Mouse (Mus musculus): ENCODE data around the gene Arpc5l. TPM values are rescaled to one million over a fixed set of nuclear protein-coding genes. Genes with fewer than 3 reads are reported as not detected.

Gene Arpc5l
- polyA plus RNA-seq, 2 experiments: 29.8 to 54.1 TPM

DNA sequence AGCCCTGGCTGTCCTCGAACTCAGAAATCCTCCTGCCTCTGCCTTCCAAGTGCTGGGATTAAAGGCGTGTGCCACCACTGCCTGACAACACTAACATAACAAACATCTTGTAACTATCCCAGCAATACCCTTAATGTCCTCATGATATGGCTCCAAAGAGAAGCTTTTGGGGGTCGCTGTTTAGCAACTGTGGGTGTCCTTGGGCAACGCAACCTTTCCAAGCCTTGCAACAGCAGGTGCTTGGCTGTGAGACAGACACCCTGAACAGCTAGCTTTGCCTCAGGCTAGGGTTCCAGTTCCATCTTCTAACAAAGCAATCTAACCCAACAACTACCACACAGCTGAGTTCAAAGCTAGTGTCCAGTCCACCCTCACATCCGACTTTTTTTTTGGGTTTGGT lies 1.6 kb upstream of the Arpc5l start:
- H3K4me1 ChIP-seq (replicated peaks; ENCODE audit: control insufficient read depth in 2 of 2, insufficient read depth in 2 of 2, low read length in 1 of 2): peaks cover 23 to 37% of the 10 kb centered on the region in 2 experiments

DNA sequence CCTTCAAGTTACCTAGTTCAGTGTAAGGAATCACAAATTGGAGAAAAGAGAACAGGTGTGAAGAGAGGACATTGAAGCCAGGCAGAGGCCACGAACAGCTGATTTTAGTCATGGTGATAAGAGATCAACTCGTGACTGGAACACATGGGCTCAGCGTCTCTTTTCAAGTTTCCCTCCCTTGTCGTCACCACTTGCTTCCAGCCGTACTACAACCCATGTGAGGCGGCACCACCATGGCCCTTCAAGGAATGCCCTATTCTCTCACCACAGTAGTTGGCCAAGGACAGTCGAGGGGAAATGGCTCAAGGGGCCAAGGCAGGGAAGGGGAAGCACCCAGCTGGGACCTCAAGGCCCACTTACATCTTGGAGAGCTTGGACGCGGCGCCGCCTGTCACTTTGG lies 776 bp upstream of the Arpc5l start:
- peaks cover 35% of the 10 kb centered on the region for H3K36me3 ChIP-seq (replicated peaks; ENCODE audit: control insufficient read depth, insufficient read depth, low read depth)
- TF ChIP-seq CTCF (IDR thresholded peaks at IDR 0.05; ENCODE audit: low read depth) (no peak), EP300 (IDR thresholded peaks at IDR 0.05; ENCODE audit: low read depth) (no peak)
- H3K4me2 ChIP-seq (ENCODE audit: low read depth): peak overlapping the region; percentile 98
- peak in 2 of 3 experiments; percentile 46 to 49 for DNase-seq (ENCODE audit: low read depth in 3 of 3, low spot score in 3 of 3)
- peaks cover 29 to 44% of the 10 kb centered on the region in 2 experiments for H3K4me1 ChIP-seq (replicated peaks; ENCODE audit: control insufficient read depth in 2 of 2, insufficient read depth in 2 of 2, low read length in 1 of 2)
- no peaks in the 10 kb centered on the region for H3K9me3 ChIP-seq (ENCODE audit: control insufficient read depth, low read length)
- WGBS (ENCODE audit: insufficient replicate concordance): under 1% methylated on average over 11 of the region's 11 CpGs
- peak overlapping the region; percentile 55 for H3K27ac ChIP-seq
- no peaks in the 10 kb centered on the region for H3K27me3 ChIP-seq (ENCODE audit: control insufficient read depth, insufficient read depth, low read length)
- peak overlapping the region; percentile 87 for H3K9ac ChIP-seq (replicated peaks)
- H3K4me3 ChIP-seq (ENCODE audit: insufficient read depth in 1 of 2, low read depth in 2 of 2, low read length in 2 of 2): peak overlapping the region; percentile 91 to 95
- no peak for ATAC-seq (ENCODE audit: insufficient read depth)

More for the DNA sequence above, 1.6 kb upstream of the Arpc5l start:
- no peak for ATAC-seq (ENCODE audit: insufficient read depth)
- Histone ChIP-seq H3K9me3 (ENCODE audit: control insufficient read depth, low read length) (no peaks in the 10 kb centered on the region), H3K9ac (replicated peaks) (peak overlapping the region; percentile 87), H3K27me3 (ENCODE audit: control insufficient read depth, insufficient read depth, low read length) (no peaks in the 10 kb centered on the region), H3K36me3 (replicated peaks; ENCODE audit: control insufficient read depth, insufficient read depth, low read depth) (peaks cover 35% of the 10 kb centered on the region), H3K27ac (peak overlapping the region; percentile 42), H3K4me3 (ENCODE audit: insufficient read depth in 1 of 2, low read depth in 2 of 2, low read length in 2 of 2) (peak overlapping the region; percentile 91 to 95), H3K4me2 (ENCODE audit: low read depth) (peak overlapping the region; percentile 98)
- 24% methylated on average over 5 of the region's 5 CpGs for WGBS (ENCODE audit: insufficient replicate concordance)
- DNase-seq (ENCODE audit: low read depth in 3 of 3, low spot score in 3 of 3): no peak
- no peak for TF ChIP-seq EP300 (IDR thresholded peaks at IDR 0.05; ENCODE audit: low read depth)
- TF ChIP-seq CTCF (IDR thresholded peaks at IDR 0.05; ENCODE audit: low read depth): no peak

DNA sequence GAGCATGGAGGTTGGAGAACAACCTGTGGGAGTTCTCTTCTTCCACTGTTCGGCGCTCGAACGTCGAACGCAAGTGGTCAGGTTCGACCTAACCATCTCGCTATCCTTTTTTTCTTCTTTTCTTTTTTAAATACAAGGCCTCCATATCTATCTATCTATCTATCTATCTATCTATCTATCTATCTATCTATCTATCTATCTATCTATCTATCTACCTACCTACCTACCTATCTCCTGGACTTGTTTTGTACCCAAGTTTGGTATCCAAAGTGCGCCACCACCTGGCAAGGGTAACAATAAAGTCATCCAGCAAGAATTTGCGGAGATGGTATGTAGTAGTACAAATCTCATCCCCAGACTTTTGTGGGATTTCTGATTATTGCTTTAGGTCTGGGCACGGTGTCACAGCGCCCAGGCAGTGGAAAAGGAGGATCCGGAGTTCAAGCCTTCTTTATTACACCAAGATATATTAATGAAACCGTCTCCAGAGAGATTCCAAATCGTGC lies 479 bp downstream of the Arpc5l start, which contains the start of gene Rpl35:
TSS of gene Rpl35 (minus strand) at position 51 of the 506 bp plus-strand sequence.
- no peaks in the 10 kb centered on the region for H3K27me3 ChIP-seq (ENCODE audit: control insufficient read depth, insufficient read depth, low read length)
- peak; percentile 63 for TF ChIP-seq CTCF (IDR thresholded peaks at IDR 0.05; ENCODE audit: low read depth)
- TF ChIP-seq EP300 (IDR thresholded peaks at IDR 0.05; ENCODE audit: low read depth): no peak
- H3K9ac ChIP-seq (replicated peaks): peak within 1 kb of the TSS; percentile 87
- H3K36me3 ChIP-seq (replicated peaks; ENCODE audit: control insufficient read depth, insufficient read depth, low read depth): peaks cover 31% of the 10 kb centered on the region
- peak within 1 kb of the TSS; percentile 91 to 95 for H3K4me3 ChIP-seq (ENCODE audit: insufficient read depth in 1 of 2, low read depth in 2 of 2, low read length in 2 of 2)
- ATAC-seq (ENCODE audit: insufficient read depth): no peak
- H3K4me2 ChIP-seq (ENCODE audit: low read depth): peak within 1 kb of the TSS; percentile 98
- no peaks in the 10 kb centered on the region for H3K9me3 ChIP-seq (ENCODE audit: control insufficient read depth, low read length)
- 9% methylated on average over 15 of the region's 15 CpGs for WGBS (ENCODE audit: insufficient replicate concordance)
- peaks cover 32 to 48% of the 10 kb centered on the region in 2 experiments for H3K4me1 ChIP-seq (replicated peaks; ENCODE audit: control insufficient read depth in 2 of 2, insufficient read depth in 2 of 2, low read length in 1 of 2)
- peak in 1 of 3 experiments; percentile 47 for DNase-seq (ENCODE audit: low read depth in 3 of 3, low spot score in 3 of 3)
- peak within 1 kb of the TSS; percentile 78 for H3K27ac ChIP-seq

DNA sequence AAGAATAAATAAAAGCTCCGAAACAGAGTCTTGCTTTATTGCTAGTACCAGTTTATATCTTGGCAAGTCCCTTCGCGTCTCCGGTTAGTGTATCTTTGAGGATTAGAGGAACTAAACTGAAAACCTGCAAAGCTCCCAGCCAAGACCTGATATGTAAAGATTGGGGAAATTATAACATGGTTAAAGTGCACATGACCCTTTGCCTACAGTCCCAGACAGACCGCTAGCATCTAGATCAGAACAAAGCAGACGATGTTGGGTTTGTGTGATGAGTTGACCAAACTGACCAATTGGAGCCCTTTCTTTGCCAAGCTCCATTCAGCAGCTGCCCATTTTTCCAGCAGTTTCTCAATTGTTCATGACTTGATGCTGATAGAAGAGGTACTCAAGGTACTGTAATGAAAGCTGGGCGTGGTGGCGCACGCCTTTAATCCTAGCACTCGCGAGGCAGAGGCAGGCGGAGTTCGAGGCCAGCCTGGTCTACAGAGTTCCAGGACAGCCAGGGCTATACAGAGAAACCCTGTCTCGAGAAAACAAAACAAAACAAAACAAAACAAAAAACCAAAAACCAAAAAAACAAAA lies 1.1 kb downstream of the Arpc5l start:
- H3K27ac ChIP-seq: no peak overlapping the region
- no peaks in the 10 kb centered on the region for H3K27me3 ChIP-seq (ENCODE audit: control insufficient read depth, insufficient read depth, low read length)
- ATAC-seq (ENCODE audit: insufficient read depth) (no peak), DNase-seq (ENCODE audit: low read depth in 3 of 3, low spot score in 3 of 3) (no peak)
- no peak overlapping the region; the same call in 1 of the 2 replicates for H3K9ac ChIP-seq (replicated peaks)
- 64% methylated on average over 14 of the region's 14 CpGs for WGBS (ENCODE audit: insufficient replicate concordance)
- peak overlapping the region; percentile 98 for H3K4me2 ChIP-seq (ENCODE audit: low read depth)
- H3K4me1 ChIP-seq (replicated peaks; ENCODE audit: control insufficient read depth in 2 of 2, insufficient read depth in 2 of 2, low read length in 1 of 2): peaks cover 32 to 51% of the 10 kb centered on the region in 2 experiments
- H3K36me3 ChIP-seq (replicated peaks; ENCODE audit: control insufficient read depth, insufficient read depth, low read depth): peaks cover 25% of the 10 kb centered on the region
- TF ChIP-seq EP300 (IDR thresholded peaks at IDR 0.05; ENCODE audit: low read depth) (no peak), CTCF (IDR thresholded peaks at IDR 0.05; ENCODE audit: low read depth) (no peak)
- no peaks in the 10 kb centered on the region for H3K9me3 ChIP-seq (ENCODE audit: control insufficient read depth, low read length)
- H3K4me3 ChIP-seq (ENCODE audit: insufficient read depth in 1 of 2, low read depth in 2 of 2, low read length in 2 of 2): peak overlapping the region; percentile 91 to 95; a peak in 3 of 4 replicates

DNA sequence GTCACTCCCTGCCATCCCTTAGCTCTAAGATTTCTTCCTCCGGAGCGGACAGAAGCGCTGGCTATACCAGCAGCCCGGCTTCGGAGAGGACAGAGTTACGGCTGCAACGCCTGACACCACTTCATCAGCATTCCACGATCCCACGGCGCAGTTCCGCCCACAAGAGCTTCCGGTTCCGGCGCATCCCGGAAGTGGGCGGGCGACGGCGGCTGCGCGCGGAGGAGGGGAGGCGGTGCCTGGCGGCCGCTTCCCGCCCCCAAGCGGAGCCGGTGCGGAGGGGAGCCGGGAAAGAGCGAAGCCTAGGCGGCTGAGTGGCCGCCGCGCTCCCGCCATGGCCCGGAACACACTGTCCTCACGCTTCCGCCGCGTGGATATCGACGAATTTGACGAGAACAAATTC lies 2.7 kb downstream of the Arpc5l start:
- TF ChIP-seq EP300 (IDR thresholded peaks at IDR 0.05; ENCODE audit: low read depth): no peak
- TF ChIP-seq CTCF (IDR thresholded peaks at IDR 0.05; ENCODE audit: low read depth): peak; percentile 10; the same call in 1 of the 2 replicates
- WGBS (ENCODE audit: insufficient replicate concordance): under 1% methylated on average over 43 of the region's 44 CpGs

More for the DNA sequence above, 2.7 kb downstream of the Arpc5l start:
- ATAC-seq (ENCODE audit: insufficient read depth) (peak; percentile 82), DNase-seq (ENCODE audit: low read depth in 3 of 3, low spot score in 3 of 3) (peak; percentile 86 to 87 (median 87))
- H3K9me3 ChIP-seq (ENCODE audit: control insufficient read depth, low read length): no peaks in the 10 kb centered on the region
- peaks cover 16% of the 10 kb centered on the region for H3K36me3 ChIP-seq (replicated peaks; ENCODE audit: control insufficient read depth, insufficient read depth, low read depth)
- H3K4me2 ChIP-seq (ENCODE audit: low read depth): peak overlapping the region; percentile 98
- H3K4me3 ChIP-seq (ENCODE audit: insufficient read depth in 1 of 2, low read depth in 2 of 2, low read length in 2 of 2): peak overlapping the region; percentile 93 to 98
- H3K9ac ChIP-seq (replicated peaks): peak overlapping the region; percentile 92
- H3K27me3 ChIP-seq (ENCODE audit: control insufficient read depth, insufficient read depth, low read length): no peaks in the 10 kb centered on the region
- peak overlapping the region; percentile 95 for H3K27ac ChIP-seq
- H3K4me1 ChIP-seq (replicated peaks; ENCODE audit: control insufficient read depth in 2 of 2, insufficient read depth in 2 of 2, low read length in 1 of 2): peaks cover 29 to 41% of the 10 kb centered on the region in 2 experiments
